8 mouse cellular contexts compared by ENCODE assay signal in genomic region chr4:94752512-94752911, GRCm38 (mm10). TPM values are rescaled to one million over a fixed set of nuclear protein-coding genes. Genes with fewer than 3 reads are reported as not detected.
DNase-seq lines count a peak whose midpoint lies in the region; ATAC-seq lines count a peak whose summit lies in the region.

No protein-coding gene starts in this region.

- peak; percentile 62 for DNase-seq in urinary bladder, postnatal 14 days (ENCODE audit: low spot score)
- no peak for DNase-seq in urinary bladder, postnatal 10 days (ENCODE audit: low spot score)
- peak; percentile 29 for DNase-seq in gastrocnemius, postnatal 10 days
- no peak for DNase-seq in midbrain, embryonic 11.5 days (ENCODE audit: low spot score, missing footprints)
- DNase-seq in right cerebral cortex, postnatal 4 days, result no peak
- DNase-seq in layer of hippocampus, adult 8-10 months (ENCODE audit: low spot score in 2 of 2), result no peak
- DNase-seq in left cerebral cortex, postnatal 25 days (ENCODE audit: low spot score in 2 of 2), result no peak

- H3K4me3 ChIP-seq in hindbrain, embryonic 16.5 days (ENCODE audit: low read length), result no peak overlapping the region
- no peak overlapping the region for H3K4me3 ChIP-seq in midbrain, embryonic 11.5 days (ENCODE audit: low read depth, low read length)

- H3K4me1 ChIP-seq in hindbrain, embryonic 16.5 days (ENCODE audit: control insufficient read depth, insufficient read depth, low read depth, low read length), result no peaks in the 10 kb centered on the region
- H3K4me1 ChIP-seq in midbrain, embryonic 11.5 days (ENCODE audit: control insufficient read depth, insufficient read depth, low read length), result no peaks in the 10 kb centered on the region

- no peak overlapping the region for H3K27ac ChIP-seq in hindbrain, embryonic 16.5 days (ENCODE audit: low read depth, low read length)
- H3K27ac ChIP-seq in midbrain, embryonic 11.5 days (ENCODE audit: low read depth, low read length), result no peak overlapping the region

- WGBS in hindbrain, embryonic 16.5 days, result 21% methylated on average over 9 of the region's 9 CpGs
- WGBS in midbrain, embryonic 11.5 days, result 35% methylated on average over 9 of the region's 9 CpGs

- H3K9me3 ChIP-seq in hindbrain, embryonic 16.5 days (ENCODE audit: control insufficient read depth, low read length), result no peaks in the 10 kb centered on the region
- H3K9me3 ChIP-seq in midbrain, embryonic 11.5 days (ENCODE audit: control insufficient read depth, low read length), result no peaks in the 10 kb centered on the region

- peak; percentile 76 for ATAC-seq in hindbrain, embryonic 16.5 days
- ATAC-seq in midbrain, embryonic 11.5 days (ENCODE audit: low FRiP score), result peak; percentile 90

- no peaks in the 10 kb centered on the region for H3K36me3 ChIP-seq in hindbrain, embryonic 16.5 days (ENCODE audit: control insufficient read depth, insufficient read depth, low read length)
- no peaks in the 10 kb centered on the region for H3K36me3 ChIP-seq in midbrain, embryonic 11.5 days (ENCODE audit: control insufficient read depth, insufficient read depth, low read length)

- H3K27me3 ChIP-seq in hindbrain, embryonic 16.5 days (replicated peaks; ENCODE audit: control insufficient read depth, insufficient read depth, low read length), result no peaks in the 10 kb centered on the region
- no peaks in the 10 kb centered on the region for H3K27me3 ChIP-seq in midbrain, embryonic 11.5 days (ENCODE audit: control insufficient read depth, insufficient read depth, low read length)

- no peak overlapping the region for H3K4me2 ChIP-seq in hindbrain, embryonic 16.5 days (ENCODE audit: low read length)
- no peak overlapping the region for H3K4me2 ChIP-seq in midbrain, embryonic 11.5 days

- intact Hi-C loops in left cerebral cortex, postnatal 25 days (cut with DNase I), result no loop called here

- H3K9ac ChIP-seq in hindbrain, embryonic 16.5 days (ENCODE audit: low read depth, low read length), result no peak overlapping the region
- H3K9ac ChIP-seq in midbrain, embryonic 11.5 days (ENCODE audit: low read length), result no peak overlapping the region

RNA-seq across cellular contexts. Expression of gene Tek, which starts 13.4 kb away (rescaled TPM):
- 10 to 100 TPM; 24.3 to 30.9 TPM for total RNA-seq in gastrocnemius, postnatal 10 days (2021)
- polyA plus RNA-seq in hindbrain, embryonic 16.5 days (2015; fragmentation: Nextera tagmentation; extraction: Ambion mirVana), result 8.5 and 12.1 TPM in 2 replicates
- 9.9 and 11.1 TPM in 2 replicates for polyA plus RNA-seq in midbrain, embryonic 11.5 days (2014; fragmentation: Nextera tagmentation; extraction: Ambion mirVana)
- total RNA-seq in layer of hippocampus, adult 8-10 months (2022), result 1 to 10 TPM; 8.1 to 9.1 (median 8.2) TPM
- total RNA-seq in left cerebral cortex, postnatal 25 days (2021), result 10 to 100 TPM in 1 of 2 experiments, 1 to 10 TPM in 1; 9.3 to 10.8 TPM

Comparison
In these comparisons a context has a peak if more than half of its experiments do, and no peak if none do; other contexts are left out.
1. DNase-seq: peak in urinary bladder, postnatal 14 days (single experiment) and gastrocnemius, postnatal 10 days (single experiment); none in urinary bladder, postnatal 10 days (single experiment), midbrain, embryonic 11.5 days (single experiment), right cerebral cortex, postnatal 4 days (single experiment), layer of hippocampus, adult 8-10 months (0 of 2) and left cerebral cortex, postnatal 25 days (0 of 2).